Mouse (Mus musculus) thymus, postnatal 0 days (tissue): Measurements from ENCODE around the gene Fam69b. TPM values are rescaled to one million over a fixed set of nuclear protein-coding genes. Genes with fewer than 3 reads are reported as not detected.

Experiments used
- DNase-seq: peaks from one replicate; pipeline ENCODE4 v3.0.0-alpha.2; 2015; ENCODE audit warnings: low spot score
- microRNA counts: library from miRNA; unstranded; fragments of <30 nt; microRNA quantifications from one replicate; lab custom pipeline; 2015
- microRNA-seq: library from miRNA; unstranded; fragments of <30 nt; microRNA quantifications from one replicate; pipeline ENCODE4, GENCODE M21; 2016; ENCODE audit warnings: borderline number of aligned reads
- polyA plus RNA-seq: library from polyadenylated mRNA; unstranded; fragments of >200 nt; fragmentation: Nextera tagmentation; extraction: Ambion mirVana; gene quantifications from 2 replicates; pipeline ENCODE4 v1.2.1, GENCODE M21; 2015

Gene Fam69b
- polyA plus RNA-seq, 1 experiment from 2014 or later = 12.2 TPM

GRCm38 (mm10) chr2:26657426-26657825 is 29.2 kb downstream of the Fam69b start:
- DNase-seq = no peak

- DNase-seq = peak; percentile 43
These were observed 33.0 kb downstream of the Fam69b start for GRCm38 (mm10) chr2:26661143-26661752.

DNA sequence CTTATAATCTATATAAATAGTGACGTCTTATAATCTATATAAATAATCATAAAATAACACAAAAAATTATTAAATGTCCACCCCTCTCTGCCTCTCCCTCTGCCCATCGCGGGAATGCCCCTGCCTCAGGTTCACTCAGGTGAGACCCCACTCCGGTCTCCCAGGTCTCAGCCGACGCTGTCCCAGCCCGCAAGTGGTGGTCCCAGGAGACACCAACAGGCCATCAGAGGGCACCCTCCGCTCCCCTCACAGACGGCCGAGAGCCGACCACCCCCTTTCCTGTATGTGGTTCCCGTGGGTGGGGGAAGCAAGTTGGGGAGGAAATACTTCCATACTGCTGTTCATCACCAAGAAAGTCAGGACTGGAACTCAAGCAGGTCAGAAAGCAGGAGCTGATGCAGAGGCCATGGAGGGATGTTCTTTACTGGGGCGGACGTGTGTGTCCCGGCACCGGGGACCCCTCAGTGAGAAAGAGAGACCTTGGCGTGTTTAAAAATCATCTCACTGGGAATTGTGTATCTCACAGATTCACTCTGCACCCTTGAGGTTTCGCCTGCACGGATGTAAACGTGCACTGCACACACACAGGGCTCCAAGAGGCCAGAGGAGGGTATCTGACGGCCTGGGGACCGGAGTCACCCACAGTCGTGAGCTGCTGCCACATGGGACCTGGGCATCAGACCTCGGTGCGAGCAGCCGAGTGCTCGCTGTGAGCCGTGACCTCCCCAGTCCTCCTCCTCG is 33.7 kb downstream of the Fam69b start:
- peak; percentile 9 for DNase-seq

DNA sequence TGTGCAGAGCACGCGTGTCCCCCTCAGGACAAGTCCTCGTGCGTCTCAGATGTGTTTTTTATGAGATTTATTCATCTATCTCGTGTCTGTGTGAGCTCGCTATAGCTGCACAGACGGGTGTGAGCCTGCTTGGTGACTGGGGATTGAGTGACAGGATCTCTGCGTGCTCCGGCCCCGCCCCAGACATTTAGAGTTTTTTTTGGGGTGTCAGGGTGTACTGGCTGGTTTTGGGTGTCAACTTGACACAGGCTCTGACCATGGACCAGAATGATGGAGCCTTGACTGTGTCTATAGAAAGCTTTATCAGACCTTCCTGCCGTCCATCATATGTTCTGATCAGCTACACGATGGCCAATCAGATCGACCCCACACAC is 34.2 kb downstream of the Fam69b start:
- DNase-seq = no peak

- peak; percentile 41 for DNase-seq
These were observed 34.9 kb downstream of the Fam69b start for GRCm38 (mm10) chr2:26663112-26663511.

GRCm38 (mm10) chr2:26663551-26663950 is 35.3 kb downstream of the Fam69b start:
- peak; percentile 74 for DNase-seq

DNA sequence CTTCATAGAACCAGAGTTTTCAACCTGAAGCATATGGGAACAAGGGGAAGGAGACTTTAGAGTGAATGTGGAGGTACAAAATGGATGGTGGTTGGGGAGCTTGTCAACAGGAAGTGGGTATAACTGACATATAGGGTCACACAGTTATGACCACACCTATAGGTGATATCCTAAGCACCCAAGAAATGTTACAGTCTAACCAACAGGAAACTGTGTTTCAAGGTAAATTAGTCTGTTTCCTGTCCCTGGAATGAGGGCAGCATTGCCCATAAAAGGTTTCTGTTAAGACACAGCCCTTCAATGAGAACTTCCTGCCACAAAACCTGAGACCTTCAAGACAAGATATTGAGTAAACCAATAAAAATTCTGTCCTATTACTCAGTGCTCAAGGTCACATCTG is 40.5 kb downstream of the Fam69b start:
- peak; percentile 75 for DNase-seq

- DNase-seq = no peak
These were observed 42.9 kb downstream of the Fam69b start, which contains the start of gene Lcn4 for GRCm38 (mm10) chr2:26671182-26671581. Lcn4 (minus strand) TSS chr2:26671282.

MicroRNAs encoded within 50 kb of the gene (microRNA counts, 519-probe panel; counts per million panel counts)
- microRNA mmu-miR-126-3p (lab: Ali Mortazavi, UCI) (7,678 counts per million, percentile 96 among the panel's probes with 10 or more counts), microRNA mmu-miR-126-5p (lab: Ali Mortazavi, UCI) (4,437 counts per million, percentile 80 among the panel's probes with 10 or more counts)

Small RNA genes lying within 50 kb of the gene (microRNA-seq; reads per million reads assigned to microRNA genes)
- gene Mir126a (not detected), gene Mir126b (not detected)

Other genes starting within 250 kb of the Fam69b start
- 14.2 and 19.4 TPM in 2 replicates for gene Snapc4, start 247.8 kb upstream of the Fam69b start, polyA plus RNA-seq
- gene Entr1, start 239.1 kb upstream of the Fam69b start, polyA plus RNA-seq = 164 and 184 TPM in 2 replicates
- gene Pmpca, start 239.1 kb upstream of the Fam69b start, polyA plus RNA-seq = 81.8 and 83.4 TPM in 2 replicates
- gene Inpp5e, start 219.3 kb upstream of the Fam69b start, polyA plus RNA-seq = 13.9 and 14.1 TPM in 2 replicates
- 12.4 and 12.9 TPM in 2 replicates for gene Sec16a, start 183.2 kb upstream of the Fam69b start, polyA plus RNA-seq
- gene Notch1, start 111.8 kb upstream of the Fam69b start, polyA plus RNA-seq = 44.3 and 54.9 TPM in 2 replicates
- gene Egfl7, start 48.4 kb upstream of the Fam69b start, polyA plus RNA-seq = 43.6 and 50.0 TPM in 2 replicates
- gene Gm20532, start 41.8 kb upstream of the Fam69b start, polyA plus RNA-seq = not detected in 2 replicates
- 14.7 and 14.9 TPM in 2 replicates for gene Agpat2, start 24.0 kb upstream of the Fam69b start, polyA plus RNA-seq
- 2.2 and 3.9 TPM in 2 replicates for gene Lcn4, start 42.8 kb downstream of the Fam69b start, polyA plus RNA-seq
- not detected in 2 replicates for gene Abo, start 236.5 kb downstream of the Fam69b start, polyA plus RNA-seq